Mouse (Mus musculus) activated CD4-positive, CD25-positive, alpha-beta regulatory T cell, adult 4 months (primary cell): ENCODE data around the gene Thada. TPM values are rescaled to one million over a fixed set of nuclear protein-coding genes. Genes with fewer than 3 reads are reported as not detected.
"Not testable (repeated sequence)": the region's sequence is repeated elsewhere in the genome, so short reads cannot be mapped to it uniquely, and the experiment has no call there.

Experiments
- ATAC-seq: one replicate; pipeline ENCODE4 v1.8.0; 2017
- polyA plus RNA-seq, 2 experiments: library from polyadenylated mRNA; unstranded; fragments of 100-300 nt; shearing (Covaris generic); gene quantifications; one replicate each; pipeline ENCODE4 v1.2.1; 2017

The Thada gene
- polyA plus RNA-seq, 2 experiments from 2014 or later = 53.7 to 64.8 TPM

DNA sequence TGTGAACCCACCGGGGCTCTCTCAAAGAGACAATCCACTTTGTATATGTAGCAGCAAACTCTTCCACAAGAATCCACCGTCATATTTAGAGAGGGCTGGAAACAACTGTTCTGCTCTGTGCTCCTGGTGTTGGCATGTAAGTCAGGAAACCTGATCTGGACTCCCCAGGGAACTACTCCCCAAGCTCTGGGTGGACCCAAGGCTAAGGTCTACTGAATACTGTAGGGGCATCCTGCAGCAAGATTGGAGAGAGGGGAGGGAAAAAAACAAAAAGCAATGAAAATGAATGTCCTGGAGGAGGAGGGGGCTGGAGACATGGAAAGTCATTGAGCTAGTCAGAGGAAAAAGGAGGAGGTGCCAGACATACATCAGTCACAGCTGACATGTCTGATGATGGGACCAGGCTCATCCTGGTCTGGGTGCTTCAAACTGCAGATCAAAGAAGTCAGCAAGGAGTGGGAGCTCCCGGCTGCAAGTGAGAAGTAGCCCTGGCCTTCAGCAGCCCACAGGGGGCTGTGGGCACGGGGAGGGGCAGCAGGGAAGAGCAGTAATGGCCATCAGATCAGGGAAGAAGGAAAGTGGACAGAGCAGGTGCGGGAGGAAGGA is 208.0 kb downstream of the Thada start:
- ATAC-seq = no peak

DNA sequence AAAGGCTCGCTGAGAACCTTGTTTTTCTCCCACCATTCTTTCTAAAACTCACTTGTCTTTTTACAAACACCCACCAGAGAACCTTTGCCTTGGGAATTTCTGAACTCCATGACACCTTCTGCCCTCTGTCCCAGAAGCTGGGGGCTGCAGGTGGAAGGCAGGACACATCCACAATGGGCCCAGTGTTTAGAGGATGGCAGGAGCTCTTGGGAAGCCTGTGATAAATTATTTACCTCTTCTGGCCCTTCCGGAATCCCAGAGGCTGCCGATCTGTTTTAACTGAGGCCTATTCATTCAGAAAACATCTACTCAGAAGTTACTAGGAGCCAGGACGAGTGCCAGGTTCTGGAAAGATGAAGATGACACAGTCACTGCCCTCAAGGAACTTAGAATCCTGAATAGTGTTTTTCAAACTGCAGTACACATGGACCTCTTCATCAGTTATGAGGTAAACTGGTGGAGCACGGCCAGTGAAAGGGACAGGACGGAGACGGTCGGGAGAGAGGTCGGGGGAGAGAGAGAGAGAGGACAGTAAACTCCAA is 209.7 kb downstream of the Thada start:
- no peak for ATAC-seq

GRCm38 (mm10) chr17:84255841-84256240 is 210.2 kb downstream of the Thada start:
- ATAC-seq = no peak

- ATAC-seq = no peak
These were observed 214.6 kb downstream of the Thada start for GRCm38 (mm10) chr17:84251426-84251825.

- ATAC-seq = no peak
These were observed 221.7 kb downstream of the Thada start for GRCm38 (mm10) chr17:84244182-84244920.

- ATAC-seq = peak; percentile 21
These were observed 222.2 kb downstream of the Thada start for GRCm38 (mm10) chr17:84243759-84244158.

DNA sequence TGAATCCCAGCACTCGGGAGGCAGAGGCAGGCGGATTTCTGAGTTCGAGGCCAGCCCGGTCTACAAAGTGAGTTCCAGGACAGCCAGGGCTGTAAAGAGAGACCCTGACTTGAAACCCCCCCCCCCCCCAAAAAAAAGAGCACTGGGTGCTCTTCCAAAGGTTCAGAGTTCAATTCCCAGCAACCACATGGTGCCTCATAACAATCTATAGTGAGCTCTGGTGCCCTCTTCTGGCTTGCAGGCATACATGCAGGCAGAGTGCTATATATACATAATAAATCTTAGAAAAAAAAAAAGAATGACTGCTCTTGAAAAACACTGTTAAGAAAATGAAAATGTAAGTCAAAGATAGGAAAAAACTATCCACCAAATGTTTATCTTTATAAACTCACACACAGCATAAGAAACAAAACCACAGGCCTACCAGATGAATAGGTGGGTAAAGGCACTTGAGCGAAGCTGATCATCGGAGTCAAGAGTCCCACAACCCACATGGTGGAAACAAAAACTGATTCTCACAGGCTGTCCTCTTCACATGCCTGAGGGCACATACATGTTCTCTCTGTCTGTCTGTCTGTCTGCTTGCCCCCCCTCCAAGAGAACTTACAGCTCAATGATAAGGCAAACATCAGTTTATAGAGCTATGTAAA is 224.6 kb downstream of the Thada start:
- ATAC-seq = no peak

GRCm38 (mm10) chr17:84239679-84240292 is 226.2 kb downstream of the Thada start:
- ATAC-seq = peak; percentile 78

DNA sequence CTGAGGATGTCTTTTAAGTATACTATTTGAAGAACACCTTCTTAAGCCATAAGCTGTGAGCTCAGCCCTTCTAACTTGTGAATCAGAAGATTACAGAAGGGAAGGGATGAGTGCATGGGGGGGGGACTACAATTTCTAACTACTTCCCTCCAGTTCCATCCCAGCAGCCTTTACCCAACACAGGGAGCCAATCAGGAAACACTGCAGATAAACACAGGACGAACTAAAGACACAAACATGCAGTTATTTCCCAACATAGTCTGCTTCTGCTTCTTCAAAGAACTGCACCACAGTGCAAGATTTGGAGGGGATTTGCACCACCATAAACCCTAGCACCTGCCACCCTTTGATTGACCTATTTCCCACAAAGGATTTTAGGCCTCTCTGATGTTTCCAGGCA is 227.8 kb downstream of the Thada start:
- no peak for ATAC-seq

DNA sequence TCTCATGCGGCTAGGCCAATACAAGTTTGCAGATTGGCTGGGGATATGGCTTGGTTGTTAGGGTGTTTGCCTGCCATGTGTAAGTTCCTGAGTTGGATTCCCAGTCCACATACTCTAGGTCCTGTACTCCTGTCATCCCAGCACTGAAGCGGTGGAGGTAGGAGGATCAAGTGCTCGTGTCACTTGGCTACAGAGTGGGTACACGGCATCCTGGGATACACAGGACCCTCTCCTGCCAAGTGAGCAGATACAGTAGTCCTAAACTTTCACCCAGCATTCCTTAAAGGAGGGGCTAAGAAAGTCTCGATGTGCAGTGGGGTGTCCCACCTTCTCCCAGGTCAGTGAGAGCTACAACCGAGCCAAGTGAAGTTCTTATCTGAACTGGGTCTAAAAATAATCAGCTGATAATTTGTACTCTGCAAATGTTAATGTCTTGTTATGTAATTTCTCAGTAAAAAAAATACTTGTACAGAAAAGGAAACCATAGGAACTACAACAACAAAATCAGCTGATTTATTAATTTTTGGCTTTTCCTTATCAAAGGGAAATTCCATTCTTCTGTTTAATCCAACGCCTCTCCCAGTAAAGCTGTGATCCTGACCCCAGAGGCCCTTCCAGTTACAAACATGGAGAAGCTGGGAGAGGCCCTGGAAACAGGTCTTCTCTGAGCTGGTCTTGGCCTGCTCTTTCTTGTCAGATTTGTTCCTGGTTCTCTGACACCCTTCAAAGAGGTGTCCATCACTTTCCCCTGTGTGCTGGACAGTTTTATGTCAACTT is 229.0 kb downstream of the Thada start:
- ATAC-seq = no peak

DNA sequence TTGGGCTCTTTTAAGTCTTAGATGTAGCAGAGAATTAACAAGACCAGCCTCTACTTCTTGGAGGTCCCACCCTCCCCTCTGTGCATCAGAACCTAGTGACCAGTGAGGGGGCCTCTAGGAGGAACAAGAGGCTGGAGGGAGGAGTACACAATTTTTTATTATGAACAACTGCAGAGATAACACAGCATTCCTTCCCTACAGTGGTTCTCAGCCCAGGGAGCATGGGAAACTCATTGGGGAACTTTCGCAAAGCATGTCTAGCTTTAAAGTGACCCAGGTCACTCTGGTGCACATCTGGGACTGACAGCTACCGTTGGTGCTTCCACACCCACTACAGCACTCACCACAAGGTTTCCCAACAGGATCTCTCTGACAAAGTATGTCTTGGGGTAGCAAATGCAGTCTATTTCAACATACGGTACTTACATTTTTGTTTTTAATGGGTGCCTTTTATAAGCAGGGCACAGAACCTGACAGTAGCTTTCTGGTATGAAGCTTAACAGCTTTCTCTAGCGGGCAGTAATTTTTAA is 230.5 kb downstream of the Thada start:
- ATAC-seq = no peak

- ATAC-seq = not testable (repeated sequence)
These were observed 231.2 kb downstream of the Thada start for GRCm38 (mm10) chr17:84234785-84235184.

DNA sequence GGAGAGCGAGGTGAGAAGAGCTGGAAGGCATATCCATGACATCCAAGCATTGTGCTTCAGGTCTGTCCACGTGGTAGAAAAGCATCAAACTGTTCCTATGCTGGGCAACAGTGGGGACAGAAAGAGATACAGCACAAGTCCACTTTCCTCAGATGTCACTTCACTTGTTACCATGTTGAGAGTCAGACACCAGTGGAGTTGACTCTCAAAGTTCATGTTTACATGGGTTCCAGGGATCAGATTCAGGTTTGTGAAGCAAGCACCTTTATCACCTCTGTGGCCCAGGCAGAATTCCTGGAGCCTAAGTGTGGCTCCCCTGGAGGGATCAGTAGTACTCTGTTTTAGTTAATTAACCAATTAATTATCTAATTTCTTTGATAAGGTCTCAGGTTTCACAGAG is 232.2 kb downstream of the Thada start:
- no peak for ATAC-seq

GRCm38 (mm10) chr17:84231361-84231760 is 234.6 kb downstream of the Thada start:
- peak; percentile 90 for ATAC-seq

- ATAC-seq = no peak
These were observed 237.8 kb downstream of the Thada start for GRCm38 (mm10) chr17:84228223-84228622.

- no peak for ATAC-seq
These were observed 239.3 kb downstream of the Thada start for GRCm38 (mm10) chr17:84226681-84227080.

DNA sequence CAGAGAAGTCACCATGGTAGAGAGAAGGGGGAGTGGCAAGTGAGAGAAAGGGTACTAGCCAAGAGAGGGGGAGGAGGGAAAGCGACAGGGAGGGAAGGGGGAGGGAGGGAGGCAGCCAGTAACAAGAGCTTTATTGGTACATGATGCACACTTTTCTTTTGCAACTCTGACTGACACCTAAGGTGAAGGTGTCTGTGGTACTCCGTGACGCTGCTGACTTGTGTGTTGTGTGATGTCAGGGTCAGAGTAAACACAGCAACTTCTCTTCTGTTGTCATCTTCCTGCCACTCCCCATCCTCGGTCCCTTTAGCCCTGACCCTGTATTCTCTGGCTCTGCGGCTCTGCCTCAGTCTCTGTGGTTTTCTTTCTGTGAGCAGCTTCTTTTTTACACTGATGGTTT is 239.8 kb downstream of the Thada start:
- peak; percentile 71 for ATAC-seq

- ATAC-seq = no peak
These were observed 241.7 kb downstream of the Thada start for GRCm38 (mm10) chr17:84224217-84224887.

GRCm38 (mm10) chr17:84218841-84219240 is 247.2 kb downstream of the Thada start:
- ATAC-seq = not testable (repeated sequence)

DNA sequence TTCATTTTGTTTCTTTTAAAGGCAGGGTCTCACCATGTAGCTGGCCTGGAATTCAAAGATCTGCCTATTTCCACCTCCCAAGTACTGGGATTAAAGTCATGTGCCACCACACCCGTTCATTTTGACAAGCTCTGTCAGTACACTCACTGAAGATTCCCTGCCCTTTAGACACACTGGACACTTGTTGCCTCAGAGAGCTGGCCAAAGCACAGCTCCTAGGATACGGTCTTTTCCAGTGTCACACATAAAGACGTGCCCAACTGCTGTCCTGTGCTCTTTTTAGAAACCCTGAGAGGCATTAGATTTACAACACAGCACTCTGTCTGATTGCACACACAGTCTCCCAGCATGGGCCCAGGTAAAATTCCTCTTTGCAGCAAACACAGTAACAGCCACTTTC is 248.3 kb downstream of the Thada start:
- ATAC-seq = no peak

DNA sequence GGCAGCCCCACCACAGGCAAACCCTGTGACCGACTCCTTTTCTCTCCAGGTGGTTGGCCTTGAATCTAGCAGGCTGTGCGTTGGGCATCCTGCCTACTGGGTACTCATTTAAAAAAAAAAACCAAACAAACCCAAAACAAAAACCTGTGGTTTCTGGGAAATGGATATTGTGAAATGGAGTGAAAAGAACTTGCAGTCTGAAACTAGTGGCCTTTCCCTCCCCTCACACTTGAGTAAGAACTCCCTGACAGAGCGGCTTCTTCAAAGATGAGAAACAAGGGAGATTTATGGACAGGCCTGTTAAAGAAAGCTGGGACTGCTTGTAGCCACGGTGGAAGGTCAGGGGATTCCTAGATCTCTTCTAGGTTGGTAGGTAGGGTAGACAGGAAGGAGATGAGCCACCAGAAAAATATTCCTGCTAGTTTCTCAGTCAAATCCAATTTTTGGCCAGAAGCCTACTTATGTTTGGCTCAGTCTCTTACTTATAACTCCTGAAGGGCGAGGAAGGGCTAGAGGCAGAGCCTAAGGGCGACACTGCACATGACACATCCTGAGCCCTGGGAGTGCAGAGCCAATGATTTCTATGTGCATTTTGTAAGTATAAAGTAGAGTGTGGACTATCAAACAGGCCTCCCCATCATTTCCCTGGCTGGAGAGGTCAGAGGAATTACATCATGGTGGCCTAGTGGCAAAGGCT is 250.6 kb downstream of the Thada start:
- no peak for ATAC-seq
